Mouse (Mus musculus) stomach, embryonic 14.5 days (tissue): ENCODE measurements around the gene Lyrm7. TPM values are rescaled to one million over a fixed set of nuclear protein-coding genes. Genes with fewer than 3 reads are reported as not detected.

Experiments
- ATAC-seq: fragments of 200-750 bp; cut with Nextera tagmentation; 2 replicates; pipeline ENCODE4 v1.8.0; 2017; ENCODE audit warnings: low read depth, moderate TSS enrichment; ENCODE audit not compliant: insufficient number of reproducible peaks, insufficient read depth, low FRiP score
- H3K27ac ChIP-seq: fragments of 300-500 bp; sonication (generic); 2 replicates; pipeline ENCODE4 v1.5.1; 2014; ENCODE audit warnings: mild to moderate bottlenecking, low read length, moderate library complexity, mixed read lengths
- H3K27me3 ChIP-seq: fragments of 300-500 bp; sonication (generic); 2 replicates; pipeline ENCODE4 v1.6.1; 2014; ENCODE audit warnings: low read length, control low read depth, mixed read lengths; ENCODE audit not compliant: control insufficient read depth, insufficient read depth
- H3K36me3 ChIP-seq: fragments of 300-500 bp; sonication (generic); 2 replicates; pipeline ENCODE4 v1.6.1; 2014; ENCODE audit warnings: mild to moderate bottlenecking, control low read depth, low read length, moderate library complexity, mixed read lengths; ENCODE audit not compliant: control insufficient read depth, insufficient read depth
- H3K4me1 ChIP-seq: fragments of 300-500 bp; sonication (generic); 2 replicates; pipeline ENCODE4 v1.6.1; 2014; ENCODE audit warnings: low read length, control low read depth, mixed read lengths; ENCODE audit not compliant: control insufficient read depth, insufficient read depth
- H3K4me2 ChIP-seq: fragments of 300-500 bp; sonication (generic); replicated peaks from 2 replicates; pipeline ENCODE4 v1.6.1; 2014; ENCODE audit warnings: low read depth, low read length, control low read depth
- H3K4me3 ChIP-seq: fragments of 300-500 bp; sonication (generic); 2 replicates; pipeline ENCODE4 v1.5.1; 2014; ENCODE audit warnings: low read depth, low read length, control low read depth
- H3K9ac ChIP-seq: fragments of 300-500 bp; sonication (generic); replicated peaks from 2 replicates; pipeline ENCODE4 v1.6.1; 2014; ENCODE audit warnings: low read depth, mild to moderate bottlenecking, control low read depth, low read length, moderate library complexity, mixed read lengths
- H3K9me3 ChIP-seq: fragments of 300-500 bp; sonication (generic); 2 replicates; pipeline ENCODE4 v1.6.1; 2016; ENCODE audit warnings: low read depth, low read length, control low read depth; ENCODE audit not compliant: control insufficient read depth
- WGBS: fragments of 180-500 bp; shearing (Covaris S2); extraction: QIAGEN DNeasy Blood & Tissue Kit; methylation state at CpG from one replicate; pipeline ENCODE4 v1.1.7; 2014; 5-methylcytosine and 5-hydroxymethylcytosine counted together
- polyA plus RNA-seq: library from polyadenylated mRNA; unstranded; fragments of >200 nt; fragmentation: Nextera tagmentation; extraction: Ambion mirVana; gene quantifications from 2 replicates; pipeline ENCODE4 v1.2.1, GENCODE M21; 2014

Gene Lyrm7
- polyA plus RNA-seq: 6.8 and 10.1 TPM in 2 replicates

DNA sequence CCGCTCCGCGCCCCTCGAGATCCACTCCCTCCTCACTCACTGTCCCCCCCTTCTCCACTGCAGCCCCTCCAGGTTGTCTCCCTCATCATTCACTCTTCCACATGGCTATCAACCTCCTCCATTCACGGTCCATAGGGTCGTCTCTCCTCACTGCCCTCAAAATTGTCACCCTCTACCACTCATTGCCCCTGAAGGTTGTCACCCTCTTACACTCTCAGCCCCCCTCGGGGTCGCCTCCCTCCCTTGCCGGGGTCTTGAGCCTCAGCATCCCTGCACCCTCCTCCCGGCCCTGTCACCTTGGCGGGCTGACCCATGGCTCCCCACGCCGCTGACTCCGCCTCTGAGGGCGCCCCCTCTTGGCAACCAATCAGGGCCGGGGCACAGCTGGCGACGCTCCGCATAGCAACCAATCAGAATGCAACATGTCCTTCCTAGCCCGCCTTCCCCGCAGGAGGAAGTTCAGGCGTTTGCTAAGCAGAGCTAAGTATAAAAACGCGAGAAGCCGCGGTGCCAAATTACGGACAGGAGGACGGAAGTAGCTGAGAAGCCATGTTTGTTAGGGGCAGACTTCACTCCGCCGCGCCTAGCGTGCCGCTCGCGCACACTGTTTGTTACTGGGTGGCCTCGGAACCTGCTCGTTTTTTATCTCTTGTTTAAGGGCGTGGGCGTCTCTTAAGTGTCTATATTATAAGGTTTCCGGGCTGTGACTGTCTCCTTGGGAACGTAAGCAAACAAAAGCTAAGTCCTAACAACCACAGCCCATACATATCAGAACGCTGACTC, at the start of gene Lyrm7:
Gene Lyrm7, minus strand, starts transcription at position 661 of the 783 bp plus-strand sequence.
- Histone ChIP-seq H3K4me3 (peak within 1 kb of the TSS; percentile 57), H3K9me3 (no peaks in the 10 kb centered on the region), H3K4me2 (peak within 1 kb of the TSS; percentile 73), H3K4me1 (no peaks in the 10 kb centered on the region), H3K9ac (peak within 1 kb of the TSS; percentile 57), H3K36me3 (no peaks in the 10 kb centered on the region), H3K27me3 (no peaks in the 10 kb centered on the region), H3K27ac (peak within 1 kb of the TSS; percentile 87; the same call in 1 of the 2 replicates)
- under 1% methylated on average over 42 of the region's 42 CpGs for WGBS
- ATAC-seq: peak; percentile 98

DNA sequence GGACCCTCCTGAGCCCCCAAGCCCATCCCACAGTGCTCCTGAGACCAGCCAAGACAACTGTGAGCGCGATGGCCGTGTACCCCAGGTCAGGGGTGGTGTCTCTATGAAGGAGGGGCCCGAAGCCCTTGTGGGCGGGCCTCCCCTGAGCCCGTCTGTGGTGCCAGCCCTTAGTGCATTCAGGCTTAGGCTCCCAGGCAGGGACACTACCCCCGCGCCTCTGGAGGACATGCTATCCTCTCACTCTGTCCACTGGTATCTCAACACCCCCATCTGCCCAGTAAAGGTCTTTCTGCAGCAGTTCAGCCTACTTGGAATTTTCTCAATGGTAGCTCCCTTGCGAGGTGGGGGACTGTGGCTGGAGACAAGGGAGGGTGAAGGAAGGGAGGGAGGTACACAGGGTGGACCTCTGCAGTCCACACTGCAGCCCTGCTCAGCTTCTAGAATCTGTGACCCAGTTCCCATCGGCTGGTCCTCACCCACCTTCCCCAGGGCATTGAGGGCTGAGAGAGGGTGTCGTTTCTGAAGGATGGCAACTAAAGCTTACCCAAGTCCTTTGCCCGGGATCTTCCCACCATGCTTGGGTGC, 49.5 kb upstream of the Lyrm7 start:
- H3K9me3 ChIP-seq: no peaks in the 10 kb centered on the region
- WGBS: 90% methylated on average over 12 of the region's 12 CpGs
- H3K27ac ChIP-seq: no peak overlapping the region
- H3K36me3 ChIP-seq: peaks cover 35% of the 10 kb centered on the region
- no peak overlapping the region for H3K4me2 ChIP-seq
- H3K4me3 ChIP-seq: no peak overlapping the region
- no peak overlapping the region for H3K9ac ChIP-seq
- no peaks in the 10 kb centered on the region for H3K27me3 ChIP-seq
- no peaks in the 10 kb centered on the region for H3K4me1 ChIP-seq
- ATAC-seq: no peak

DNA sequence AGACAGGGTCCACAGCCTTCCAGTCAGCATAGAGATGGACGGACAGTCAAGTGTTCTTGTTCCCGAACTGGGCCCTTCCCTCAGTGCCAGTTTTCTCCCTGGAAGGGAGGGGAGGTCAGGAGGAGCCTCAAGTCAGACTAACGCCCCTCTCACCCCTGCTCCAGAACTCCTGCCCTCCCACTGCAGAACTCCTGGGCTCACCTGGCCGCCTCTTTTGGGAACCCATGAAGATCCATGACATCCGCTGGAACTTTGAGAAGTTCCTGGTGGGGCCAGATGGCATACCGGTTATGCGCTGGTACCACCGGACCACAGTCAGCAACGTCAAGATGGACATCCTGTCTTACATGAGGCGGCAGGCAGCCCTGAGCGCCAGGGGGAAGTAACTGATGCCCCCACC, 48.6 kb upstream of the Lyrm7 start:
- no peak overlapping the region for H3K9ac ChIP-seq
- no peaks in the 10 kb centered on the region for H3K9me3 ChIP-seq
- H3K4me3 ChIP-seq: no peak overlapping the region
- no peaks in the 10 kb centered on the region for H3K4me1 ChIP-seq
- no peak overlapping the region for H3K27ac ChIP-seq
- peaks cover 26% of the 10 kb centered on the region for H3K36me3 ChIP-seq
- no peaks in the 10 kb centered on the region for H3K27me3 ChIP-seq
- no peak for ATAC-seq
- 93% methylated on average over 11 of the region's 11 CpGs for WGBS
- H3K4me2 ChIP-seq: no peak overlapping the region

DNA sequence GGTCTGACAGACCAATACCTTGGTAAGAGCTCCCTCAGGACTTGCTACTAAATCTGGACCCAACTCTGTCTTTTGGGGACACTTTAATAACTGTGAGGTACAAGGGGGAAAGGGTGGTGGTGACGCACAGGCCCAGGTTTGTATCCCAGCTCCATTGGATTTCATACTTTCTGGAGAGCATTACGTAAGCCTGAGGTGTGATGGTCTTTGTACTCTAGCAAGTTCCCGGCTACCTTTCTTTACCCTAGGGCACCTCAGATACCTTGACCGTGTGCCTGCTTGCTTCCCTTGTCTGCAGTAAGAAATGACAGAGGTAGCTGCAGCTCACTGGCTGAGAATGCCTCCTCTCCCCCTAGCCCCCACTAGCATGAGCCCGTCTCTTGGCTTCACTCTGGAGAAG, 46.5 kb upstream of the Lyrm7 start:
- peaks cover 11% of the 10 kb centered on the region; the same call in 1 of the 2 replicates for H3K4me1 ChIP-seq
- ATAC-seq: no peak
- 81% methylated on average over 5 of the region's 5 CpGs for WGBS
- no peaks in the 10 kb centered on the region for H3K9me3 ChIP-seq
- no peak overlapping the region for H3K9ac ChIP-seq
- no peak overlapping the region for H3K27ac ChIP-seq
- no peak overlapping the region for H3K4me3 ChIP-seq
- H3K4me2 ChIP-seq: no peak overlapping the region
- peaks cover 23% of the 10 kb centered on the region for H3K36me3 ChIP-seq
- H3K27me3 ChIP-seq: no peaks in the 10 kb centered on the region

DNA sequence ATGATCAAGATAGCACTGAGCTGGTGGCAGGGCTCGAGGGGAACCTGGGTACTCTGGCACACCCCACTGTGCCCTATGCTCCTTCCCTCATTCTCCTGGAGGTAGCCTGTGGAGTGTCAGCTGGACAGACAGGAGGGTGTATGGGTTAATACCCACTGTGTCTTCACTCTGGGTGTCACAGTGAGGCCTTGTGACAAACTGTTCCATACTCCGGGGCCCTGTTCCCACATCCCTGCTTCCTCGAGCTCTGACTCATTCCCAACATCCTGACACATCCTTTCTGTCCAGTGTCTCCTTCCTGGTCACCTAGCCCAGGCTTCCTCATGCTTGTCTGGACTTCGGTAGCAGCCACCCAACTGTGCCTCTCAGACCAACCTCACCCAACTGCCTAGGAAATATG, 45.8 kb upstream of the Lyrm7 start:
- no peak overlapping the region for H3K4me3 ChIP-seq

DNA sequence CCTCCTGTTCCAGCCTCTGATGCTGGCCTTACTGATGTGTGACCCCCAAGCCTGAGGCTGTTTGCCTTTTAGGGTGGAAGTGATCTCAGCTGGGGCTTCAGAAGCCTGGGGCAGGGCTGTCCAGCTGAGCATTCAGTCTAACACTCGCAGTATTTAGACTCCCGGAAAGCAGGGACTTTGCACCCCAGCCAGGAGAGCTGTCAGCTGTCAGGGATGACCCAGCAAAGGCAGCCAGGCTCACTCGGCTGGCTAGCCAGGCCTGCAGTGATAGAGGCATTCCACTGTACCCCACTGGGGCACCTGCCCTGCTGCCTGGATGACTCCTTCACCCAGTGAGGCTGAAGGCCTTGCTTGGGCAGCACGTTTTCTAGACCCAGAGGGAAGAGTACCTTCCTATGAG, 45.2 kb upstream of the Lyrm7 start:
- ATAC-seq: no peak
- H3K4me2 ChIP-seq: no peak overlapping the region
- H3K9ac ChIP-seq: no peak overlapping the region
- H3K36me3 ChIP-seq: peaks cover 17% of the 10 kb centered on the region
- H3K4me1 ChIP-seq: peaks cover 11% of the 10 kb centered on the region; the same call in 1 of the 2 replicates
- no peak overlapping the region for H3K27ac ChIP-seq
- H3K9me3 ChIP-seq: no peaks in the 10 kb centered on the region
- no peak overlapping the region for H3K4me3 ChIP-seq
- WGBS: 55% methylated on average over 4 of the region's 4 CpGs
- H3K27me3 ChIP-seq: no peaks in the 10 kb centered on the region

More for the DNA sequence above, 45.8 kb upstream of the Lyrm7 start:
- no peak overlapping the region for H3K4me2 ChIP-seq
- no peak for ATAC-seq
- no peak overlapping the region for H3K9ac ChIP-seq
- H3K36me3 ChIP-seq: peaks cover 22% of the 10 kb centered on the region
- no peaks in the 10 kb centered on the region for H3K27me3 ChIP-seq
- 72% methylated on average over 4 of the region's 4 CpGs for WGBS
- no peak overlapping the region for H3K27ac ChIP-seq
- peaks cover 11% of the 10 kb centered on the region; the same call in 1 of the 2 replicates for H3K4me1 ChIP-seq
- no peaks in the 10 kb centered on the region for H3K9me3 ChIP-seq

DNA sequence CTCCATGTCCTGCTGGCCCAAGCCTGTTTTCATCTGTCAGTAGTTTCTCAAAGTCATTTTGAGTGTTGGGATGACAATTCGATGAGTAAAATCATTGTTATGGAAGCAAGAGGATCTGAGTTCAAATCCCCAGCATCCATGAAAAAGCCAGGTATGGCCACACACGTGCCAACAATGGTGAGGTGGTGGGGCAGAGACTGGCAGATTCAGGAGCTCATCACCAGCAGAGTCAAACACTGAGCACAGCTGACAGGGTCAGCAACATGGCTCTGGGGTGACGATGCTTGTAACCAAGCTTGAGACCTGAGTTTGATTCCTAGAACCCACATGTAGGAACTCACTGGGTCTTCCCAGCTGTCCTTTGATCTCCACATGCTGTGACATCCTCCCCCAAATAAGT, 44.4 kb upstream of the Lyrm7 start:
- no peak for ATAC-seq
- H3K4me3 ChIP-seq: no peak overlapping the region
- H3K9ac ChIP-seq: no peak overlapping the region
- H3K9me3 ChIP-seq: no peaks in the 10 kb centered on the region
- H3K27ac ChIP-seq: no peak overlapping the region
- 91% methylated on average over 3 of the region's 3 CpGs for WGBS
- no peaks in the 10 kb centered on the region for H3K27me3 ChIP-seq
- H3K36me3 ChIP-seq: peaks cover 10% of the 10 kb centered on the region
- H3K4me2 ChIP-seq: no peak overlapping the region
- H3K4me1 ChIP-seq: peaks cover 11% of the 10 kb centered on the region; the same call in 1 of the 2 replicates

DNA sequence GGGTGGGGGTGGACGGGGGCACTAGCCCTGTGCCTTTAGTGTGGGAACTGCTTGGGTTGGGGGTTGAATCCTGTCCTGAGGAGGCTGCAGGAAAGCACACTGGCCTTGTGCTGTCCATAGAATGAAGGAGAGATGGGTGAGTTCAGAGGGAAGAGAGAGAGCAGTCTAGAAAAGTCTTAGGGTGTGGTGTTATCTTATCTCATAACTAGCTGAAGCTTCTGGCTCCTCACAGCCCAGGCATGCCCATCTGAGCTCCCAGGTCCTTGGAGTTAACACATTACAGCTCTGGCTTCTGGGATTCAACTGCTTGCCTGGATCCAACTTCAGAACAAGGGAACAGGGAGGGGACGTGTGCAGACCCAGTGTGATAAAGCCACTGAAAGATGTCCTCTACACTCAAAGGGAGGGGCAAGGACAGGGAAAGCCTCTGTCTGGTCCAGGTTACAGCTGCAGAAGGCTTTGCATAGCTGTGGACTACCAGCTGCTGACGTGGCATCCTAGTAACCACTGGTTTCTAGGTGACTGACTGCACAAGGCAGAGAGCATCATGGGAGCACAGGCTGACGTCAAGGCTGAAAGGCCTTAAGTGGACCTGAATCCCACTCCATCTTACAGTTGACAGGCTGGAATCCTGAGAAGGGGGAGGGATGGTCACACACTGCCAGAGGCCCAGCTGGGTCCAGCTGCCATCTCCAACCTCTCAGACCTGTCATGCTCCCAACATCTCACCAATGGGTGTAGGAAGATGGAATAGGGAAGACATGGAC, 43.4 kb upstream of the Lyrm7 start:
- peaks cover 1% of the 10 kb centered on the region; the same call in 1 of the 2 replicates for H3K36me3 ChIP-seq
- peak; percentile 75; the same call in 1 of the 2 replicates for ATAC-seq
- peaks cover 11% of the 10 kb centered on the region; the same call in 1 of the 2 replicates for H3K4me1 ChIP-seq
- peak overlapping the region; percentile 73 for H3K4me2 ChIP-seq
- no peak overlapping the region for H3K9ac ChIP-seq
- no peak overlapping the region for H3K4me3 ChIP-seq
- H3K27me3 ChIP-seq: no peaks in the 10 kb centered on the region
- 24% methylated on average over 4 of the region's 4 CpGs for WGBS
- no peaks in the 10 kb centered on the region for H3K9me3 ChIP-seq
- H3K27ac ChIP-seq: 0 out of 2 replicates have a peak overlapping the region, but pooled peaks have one; percentile 27
